Mouse (Mus musculus) megakaryocyte, embryonic 14.5 days (primary cell): ENCODE data around the gene Dbi.

ENCODE experiments used
- FLI1 ChIP-seq: IDR thresholded peaks from 2 replicates; pipeline ENCODE4 v1.6.1; 2012; ENCODE audit warnings: low read length, inconsistent platforms, mixed read lengths
- GATA1 ChIP-seq: IDR thresholded peaks from 3 replicates; pipeline ENCODE4 v1.6.1; 2012; ENCODE audit warnings: mixed read lengths, low read length, inconsistent platforms, borderline replicate concordance

DNA sequence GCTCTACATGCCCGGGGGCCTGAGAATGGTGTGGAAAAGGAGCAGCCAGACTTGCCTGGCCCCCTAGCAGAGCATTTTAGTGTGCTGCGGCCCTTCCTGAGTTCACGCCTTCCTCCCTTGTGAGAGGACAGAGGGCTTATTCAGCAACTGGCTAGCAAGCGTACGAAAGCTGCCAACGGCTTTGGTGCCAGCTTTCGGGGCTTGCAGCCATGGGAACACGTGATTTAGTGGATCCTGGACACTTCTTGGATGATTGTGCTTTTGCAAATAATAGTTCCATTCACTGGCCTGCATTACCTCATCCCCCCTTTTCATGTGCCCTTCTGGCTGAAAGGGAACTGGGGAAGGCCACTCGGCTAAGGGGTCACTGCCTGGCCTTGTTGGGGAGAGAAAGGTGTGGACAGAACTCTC, 5.2 kb downstream of the Dbi start:
- no peak for TF ChIP-seq GATA1
- TF ChIP-seq FLI1 = no peak
